Mouse (Mus musculus) lung, embryonic 14.5 days (tissue): ENCODE measurements around the gene Zfp385c. TPM values are rescaled to one million over a fixed set of nuclear protein-coding genes. Genes with fewer than 3 reads are reported as not detected.

Experiments used
- ATAC-seq: fragments of 200-750 bp; cut with Nextera tagmentation; 2 replicates; pipeline ENCODE4 v1.8.0; 2017; ENCODE audit warnings: mild to moderate bottlenecking, moderate TSS enrichment, moderate library complexity; ENCODE audit not compliant: insufficient read depth
- DNase-seq: peaks from one replicate; pipeline ENCODE4 v3.0.0-alpha.2; 2015
- H3K27ac ChIP-seq: fragments of 300-500 bp; sonication (generic); 2 replicates; pipeline ENCODE4 v1.5.1; 2014; ENCODE audit warnings: low read depth, mild to moderate bottlenecking, moderate library complexity
- H3K27me3 ChIP-seq: fragments of 300-500 bp; sonication (generic); 2 replicates; pipeline ENCODE4 v1.6.1; 2014; ENCODE audit warnings: low read length, control low read depth; ENCODE audit not compliant: insufficient read depth
- H3K36me3 ChIP-seq: fragments of 300-500 bp; sonication (generic); 2 replicates; pipeline ENCODE4 v1.6.1; 2014; ENCODE audit warnings: control low read depth; ENCODE audit not compliant: insufficient read depth
- H3K4me1 ChIP-seq: fragments of 300-500 bp; sonication (generic); 2 replicates; pipeline ENCODE4 v1.6.1; 2014; ENCODE audit warnings: antibody characterized with exemption, control low read depth; ENCODE audit not compliant: insufficient read depth
- H3K4me2 ChIP-seq: fragments of 300-500 bp; sonication (generic); 2 replicates; pipeline ENCODE4 v1.6.1; 2014; ENCODE audit warnings: mild to moderate bottlenecking
- H3K4me3 ChIP-seq: fragments of 300-500 bp; sonication (generic); 2 replicates; pipeline ENCODE4 v1.5.1; 2014; ENCODE audit warnings: low read depth, low read length
- H3K9ac ChIP-seq: fragments of 300-500 bp; sonication (generic); 2 replicates; pipeline ENCODE4 v1.6.1; 2014
- H3K9me3 ChIP-seq: fragments of 300-500 bp; sonication (generic); 2 replicates; pipeline ENCODE4 v1.6.1; 2016; ENCODE audit warnings: low read depth, low read length, control low read depth
- CTCF ChIP-seq: IDR thresholded peaks from 2 replicates; pipeline ENCODE4 v1.5.1; 2016; ENCODE audit warnings: antibody characterized with exemption, low read depth
- WGBS: fragments of 180-500 bp; shearing (Covaris S2); extraction: QIAGEN DNeasy Blood & Tissue Kit; methylation state at CpG from one replicate; pipeline ENCODE4 v1.1.7; 2014; 5-methylcytosine and 5-hydroxymethylcytosine counted together
- polyA plus RNA-seq: library from polyadenylated mRNA; unstranded; fragments of >200 nt; fragmentation: Nextera tagmentation; extraction: Ambion mirVana; gene quantifications from 2 replicates; pipeline ENCODE4 v1.2.1, GENCODE M21; 2014

Gene Zfp385c
- polyA plus RNA-seq, 1 experiment from 2014 or later: not detected

- no peak for TF ChIP-seq CTCF
- H3K9ac ChIP-seq: no peak overlapping the region
- DNase-seq: no peak
- no peak overlapping the region for H3K4me3 ChIP-seq
- H3K9me3 ChIP-seq: no peaks in the 10 kb centered on the region
- no peak overlapping the region for H3K4me2 ChIP-seq
- no peaks in the 10 kb centered on the region for H3K27me3 ChIP-seq
- H3K36me3 ChIP-seq: peaks cover 31% of the 10 kb centered on the region; the same call in 1 of the 2 replicates
- 76% methylated on average over 9 of the region's 9 CpGs for WGBS
- H3K4me1 ChIP-seq: no peaks in the 10 kb centered on the region
- H3K27ac ChIP-seq: no peak overlapping the region
- ATAC-seq: no peak
Measured at GRCm38 (mm10) chr11:100609997-100610680, 82.1 kb downstream of the Zfp385c start.

GRCm38 (mm10) chr11:100609355-100609996 is 82.8 kb downstream of the Zfp385c start:
- peaks cover 31% of the 10 kb centered on the region; the same call in 1 of the 2 replicates for H3K36me3 ChIP-seq
- 86% methylated on average over 5 of the region's 5 CpGs for WGBS
- no peaks in the 10 kb centered on the region for H3K4me1 ChIP-seq
- H3K9ac ChIP-seq: no peak overlapping the region
- no peaks in the 10 kb centered on the region for H3K27me3 ChIP-seq
- no peak overlapping the region for H3K4me2 ChIP-seq
- no peak for TF ChIP-seq CTCF
- H3K9me3 ChIP-seq: no peaks in the 10 kb centered on the region
- no peak overlapping the region for H3K27ac ChIP-seq
- DNase-seq (no peak), ATAC-seq (no peak)
- H3K4me3 ChIP-seq: no peak overlapping the region

GRCm38 (mm10) chr11:100608796-100609195 is 83.5 kb downstream of the Zfp385c start:
- Histone ChIP-seq H3K27ac (no peak overlapping the region; the same call in 1 of the 2 replicates), H3K4me2 (no peak overlapping the region), H3K4me3 (no peak overlapping the region), H3K4me1 (no peaks in the 10 kb centered on the region), H3K9me3 (no peaks in the 10 kb centered on the region), H3K36me3 (peaks cover 31% of the 10 kb centered on the region; the same call in 1 of the 2 replicates), H3K27me3 (no peaks in the 10 kb centered on the region), H3K9ac (no peak overlapping the region)
- ATAC-seq: no peak
- no peak for TF ChIP-seq CTCF
- DNase-seq: no peak
- 61% methylated on average over 4 of the region's 4 CpGs for WGBS

- Histone ChIP-seq H3K27me3 (no peaks in the 10 kb centered on the region), H3K36me3 (peaks cover 34% of the 10 kb centered on the region), H3K4me3 (no peak overlapping the region), H3K4me1 (no peaks in the 10 kb centered on the region), H3K27ac (no peak overlapping the region), H3K9me3 (no peaks in the 10 kb centered on the region), H3K4me2 (no peak overlapping the region), H3K9ac (no peak overlapping the region)
- no peak for DNase-seq
- 89% methylated on average over 6 of the region's 6 CpGs for WGBS
- TF ChIP-seq CTCF: no peak
- ATAC-seq: no peak
Measured at GRCm38 (mm10) chr11:100607121-100607520, 85.1 kb downstream of the Zfp385c start.

GRCm38 (mm10) chr11:100605451-100605850 is 86.8 kb downstream of the Zfp385c start:
- H3K36me3 ChIP-seq: peaks cover 42% of the 10 kb centered on the region
- H3K4me1 ChIP-seq: no peaks in the 10 kb centered on the region
- no peak overlapping the region for H3K4me3 ChIP-seq
- WGBS: 77% methylated on average over 10 of the region's 10 CpGs
- no peak overlapping the region for H3K4me2 ChIP-seq
- ATAC-seq (no peak), DNase-seq (no peak)
- H3K27me3 ChIP-seq: no peaks in the 10 kb centered on the region
- no peaks in the 10 kb centered on the region for H3K9me3 ChIP-seq
- no peak overlapping the region for H3K27ac ChIP-seq
- H3K9ac ChIP-seq: no peak overlapping the region
- TF ChIP-seq CTCF: no peak

- Histone ChIP-seq H3K4me3 (no peak overlapping the region), H3K27ac (no peak overlapping the region), H3K4me1 (no peaks in the 10 kb centered on the region), H3K27me3 (no peaks in the 10 kb centered on the region), H3K4me2 (no peak overlapping the region), H3K9ac (no peak overlapping the region), H3K9me3 (no peaks in the 10 kb centered on the region), H3K36me3 (peaks cover 45% of the 10 kb centered on the region)
- TF ChIP-seq CTCF: no peak
- no peak for ATAC-seq
- DNase-seq: no peak
- WGBS: 83% methylated on average over 4 of the region's 4 CpGs
Measured at GRCm38 (mm10) chr11:100604321-100605005, 87.8 kb downstream of the Zfp385c start.

- TF ChIP-seq CTCF: no peak
- no peaks in the 10 kb centered on the region for H3K4me1 ChIP-seq
- no peak for DNase-seq
- H3K4me2 ChIP-seq: no peak overlapping the region
- H3K4me3 ChIP-seq: no peak overlapping the region
- no peak for ATAC-seq
- H3K9me3 ChIP-seq: no peaks in the 10 kb centered on the region
- H3K27ac ChIP-seq: no peak overlapping the region
- no peak overlapping the region for H3K9ac ChIP-seq
- no peaks in the 10 kb centered on the region for H3K27me3 ChIP-seq
- WGBS: 85% methylated on average over 8 of the region's 8 CpGs
- H3K36me3 ChIP-seq: peaks cover 52% of the 10 kb centered on the region
Measured at GRCm38 (mm10) chr11:100603813-100604212, 88.4 kb downstream of the Zfp385c start.
